Mouse (Mus musculus): Measurements from ENCODE around the gene Tnni3k.

GRCm38 (mm10) chr3:154793571-154793970 lies 261.6 kb downstream of the Tnni3k start:
- no peak for TF ChIP-seq CTCF (IDR thresholded peaks at IDR 0.05; ENCODE audit: extremely low read depth, insufficient read depth, insufficient read length, insufficient replicate concordance)
- TF ChIP-seq POLR2A (IDR thresholded peaks at IDR 0.05; ENCODE audit: low read depth, low read length), result no peak

All from spleen, adult 2 months (tissue).